ENCODE assay signal across 15 mouse cellular contexts in the genomic region with DNA sequence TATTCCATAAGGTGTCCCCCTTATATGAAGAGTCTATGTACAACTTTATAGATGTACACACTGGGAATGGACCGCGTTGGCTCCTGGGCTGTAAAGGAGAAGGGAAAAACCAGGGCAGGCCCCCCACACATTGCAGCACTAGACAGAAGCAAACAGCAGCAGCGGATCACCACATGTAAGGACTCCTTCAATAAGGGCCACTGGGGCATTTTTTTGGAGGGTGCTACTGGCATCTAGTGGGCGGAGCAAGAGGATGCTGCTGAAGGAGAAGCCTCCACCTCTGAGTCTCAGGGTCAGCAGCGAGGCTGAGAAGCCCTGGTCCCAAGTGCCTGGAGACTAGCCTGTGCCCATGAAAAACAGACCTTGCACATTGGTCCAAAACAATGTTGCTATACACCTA. TPM values are rescaled to one million over a fixed set of nuclear protein-coding genes. Genes with fewer than 3 reads are reported as not detected.
DNase-seq lines count a peak whose midpoint lies in the region; TF ChIP-seq lines count a peak whose summit lies in the region.
"Had no signal": no experiment of that assay in that cellular context is flagged by ENCODE, and none has a peak within 500 bp of the region (broad histone marks: within the 10 kb centered on the region; RNA-seq: fewer than 3 reads in every experiment).

No protein-coding gene starts in this region.

- H3K4me1 ChIP-seq in kidney, adult 2 months (ENCODE audit: control insufficient read depth, insufficient read depth, low read length): peaks cover 29% of the 10 kb centered on the region
- peaks cover 24% of the 10 kb centered on the region for H3K4me1 ChIP-seq in liver, adult 2 months (ENCODE audit: control insufficient read depth, insufficient read depth, low read length)

- WGBS in kidney, adult 2 months: 85% methylated on average over 5 of the region's 5 CpGs
- 91% methylated on average over 5 of the region's 5 CpGs for WGBS in liver, adult 2 months

- 0 out of 2 replicates have a peak, but pooled peaks have one; percentile 2 for TF ChIP-seq CTCF in kidney, adult 2 months (conservative IDR thresholded peaks at IDR 0.05; ENCODE audit: insufficient read depth, insufficient read length, low read depth, low read length)
- 0 out of 2 replicates have a peak, but pooled peaks have one; percentile 3 for TF ChIP-seq CTCF in liver, adult 2 months (IDR thresholded peaks at IDR 0.05; ENCODE audit: low read depth, low read length)

- TF ChIP-seq POLR2A in kidney, adult 2 months (IDR thresholded peaks at IDR 0.05; ENCODE audit: low read depth, low read length): no peak
- no peak for TF ChIP-seq POLR2A in liver, adult 2 months (IDR thresholded peaks at IDR 0.05; ENCODE audit: extremely low read depth, insufficient read depth, low read length)

- no peaks in the 10 kb centered on the region for H3K27me3 ChIP-seq in kidney, adult 2 months (replicated peaks; ENCODE audit: control insufficient read depth, insufficient read depth, low read length)
- no peaks in the 10 kb centered on the region for H3K27me3 ChIP-seq in liver, adult 2 months (ENCODE audit: control insufficient read depth, insufficient read depth, low read length)
- H3K27me3 ChIP-seq: midbrain, embryonic 15.5 days had no signal

- no peaks in the 10 kb centered on the region for H3K36me3 ChIP-seq in kidney, adult 2 months (ENCODE audit: control insufficient read depth, insufficient read depth, low read length)
- no peaks in the 10 kb centered on the region for H3K36me3 ChIP-seq in liver, adult 2 months (ENCODE audit: control insufficient read depth, insufficient read depth, low read length)
- H3K36me3 ChIP-seq: midbrain, embryonic 15.5 days had no signal

- H3K79me2 ChIP-seq in liver, adult 2 months (ENCODE audit: control insufficient read depth, insufficient read depth, low read length): peaks cover 3% of the 10 kb centered on the region; the same call in 1 of the 2 replicates

- H3K4me3 ChIP-seq in kidney, adult 2 months (ENCODE audit: insufficient read depth, low read depth, low read length): no peak overlapping the region
- H3K4me3 ChIP-seq in liver, adult 2 months (ENCODE audit: insufficient read depth, low read depth, low read length): no peak overlapping the region
- H3K4me3 ChIP-seq: embryonic facial prominence, embryonic 10.5 days; midbrain, embryonic 15.5 days had no signal

- DNase-seq in kidney, adult 2 months: no peak
- no peak for DNase-seq in kidney, postnatal 36 days
- peak; percentile 44 for DNase-seq in testis, postnatal 10 days (ENCODE audit: low spot score)
- no peak for DNase-seq in testis, postnatal 14 days (ENCODE audit: low spot score)
- no peak for DNase-seq in liver, adult 2 months (ENCODE audit: extremely low read depth, low read depth, low spot score)
- no peak for DNase-seq in right cerebral cortex, postnatal 25 days
- no peak for DNase-seq in gastrocnemius, postnatal 25 days
- DNase-seq: cerebellum, adult 9-11 months; heart, postnatal 36 days; kidney, adult 9 months; lung, embryonic 14.5 days had no signal

- no peak overlapping the region for H3K9ac ChIP-seq in liver, adult 2 months (ENCODE audit: low read depth, low read length)
- H3K9ac ChIP-seq: lung, embryonic 14.5 days; midbrain, embryonic 15.5 days had no signal

- no peak overlapping the region for H3K27ac ChIP-seq in kidney, adult 2 months (ENCODE audit: insufficient read depth, low read depth, low read length)
- H3K27ac ChIP-seq in liver, adult 2 months (replicated peaks; ENCODE audit: insufficient read depth, low read depth, low read length): no peak overlapping the region
- H3K27ac ChIP-seq: embryonic facial prominence, embryonic 10.5 days; midbrain, embryonic 15.5 days had no signal

RNA-seq across cellular contexts. Expression of gene Ssh1, which starts 3.1 kb away (rescaled TPM):
- 11.3 and 12.1 TPM in 2 replicates for polyA plus RNA-seq in kidney, adult 2 months (2012; rRNA removed)
- total RNA-seq in liver, adult 2 months (2014; rRNA removed): 1.6 and 3.3 TPM in 2 replicates
- 5.0 and 5.5 TPM in 2 replicates for polyA plus RNA-seq in liver, adult 2 months (2012; rRNA removed)
- total RNA-seq in gastrocnemius, postnatal 25 days (2021): 1 to 10 TPM; 6.5 to 6.7 TPM

RNA-seq across cellular contexts. Expression of gene Dao, which starts 12.9 kb away (rescaled TPM):
- polyA plus RNA-seq in kidney, adult 2 months (2012; rRNA removed): 369 and 376 TPM in 2 replicates
- not detected in 2 replicates for total RNA-seq in liver, adult 2 months (2014; rRNA removed)
- not detected in 2 replicates for polyA plus RNA-seq in liver, adult 2 months (2012; rRNA removed)
- total RNA-seq in gastrocnemius, postnatal 25 days (2021): not detected
- total RNA-seq: heart, postnatal 36 days; layer of hippocampus, postnatal 25 days had no signal
- polyA plus RNA-seq: embryonic facial prominence, embryonic 10.5 days; forebrain, embryonic 16.5 days; lung, embryonic 14.5 days; midbrain, embryonic 15.5 days had no signal
